Mouse (Mus musculus) MEL (cell line): Measurements from ENCODE around the gene Phf21b. TPM values are rescaled to one million over a fixed set of nuclear protein-coding genes. Genes with fewer than 3 reads are reported as not detected.

Experiments used
- DNase-seq: peaks from one replicate; pipeline ENCODE4 v3.0.0; 2011; ENCODE audit warnings: low read depth, low spot score
- H3K27ac ChIP-seq: 2 replicates; pipeline ENCODE4 v1.5.1; 2012; ENCODE audit warnings: low read depth, mild to moderate bottlenecking, control low read depth, low read length, moderate library complexity; ENCODE audit not compliant: control insufficient read depth
- H3K27me3 ChIP-seq, 2 experiments: fragments of 150-350 bp in 1 of 2; sonication (generic) in 1 of 2; 2 replicates each; pipeline ENCODE4 v1.6.1; 2012; ENCODE audit warnings: low read length in 2 of 2, mild to moderate bottlenecking in 2 of 2, improper control_type of control experiment in 1 of 2, moderate library complexity in 1 of 2; ENCODE audit not compliant: insufficient read depth in 2 of 2, control insufficient read depth in 1 of 2
- H3K36me3 ChIP-seq, 2 experiments: 2 replicates each; pipeline ENCODE4 v1.6.1; 2012 to 2014; ENCODE audit warnings: low read length in 2 of 2, improper control_type of control experiment in 1 of 2, inconsistent platforms in 1 of 2, mild to moderate bottlenecking in 1 of 2; ENCODE audit not compliant: insufficient read depth in 2 of 2, control insufficient read depth in 1 of 2
- H3K4me1 ChIP-seq, 2 experiments: fragments of 150-350 bp in 1 of 2; sonication (generic) in 1 of 2; 2 replicates each; pipeline ENCODE4 v1.6.1; 2012; ENCODE audit warnings: low read length in 2 of 2, improper control_type of control experiment in 1 of 2, mild to moderate bottlenecking in 1 of 2; ENCODE audit not compliant: insufficient read depth in 2 of 2, control insufficient read depth in 1 of 2
- H3K4me3 ChIP-seq, 2 experiments: fragments of 150-350 bp in 1 of 2; sonication (generic) in 1 of 2; 2 replicates each; pipeline ENCODE4 v1.5.1; 2012; ENCODE audit warnings: low read depth in 2 of 2, low read length in 2 of 2, mild to moderate bottlenecking in 2 of 2, moderate library complexity in 2 of 2, control low read depth in 1 of 2, improper control_type of control experiment in 1 of 2; ENCODE audit not compliant: control insufficient read depth in 1 of 2, insufficient read depth in 1 of 2
- H3K79me2 ChIP-seq: 2 replicates; pipeline ENCODE4 v1.6.1; 2012; ENCODE audit warnings: mild to moderate bottlenecking, low read length, moderate library complexity; ENCODE audit not compliant: control insufficient read depth, poor library complexity, insufficient read depth
- H3K9ac ChIP-seq: 2 replicates; pipeline ENCODE4 v1.6.1; 2012; ENCODE audit warnings: low read depth, mild to moderate bottlenecking, control low read depth, low read length, moderate library complexity; ENCODE audit not compliant: control insufficient read depth, poor library complexity, severe bottlenecking
- H3K9me3 ChIP-seq: fragments of 150-350 bp; sonication (generic); replicated peaks from 2 replicates; pipeline ENCODE4 v1.6.1; 2012; ENCODE audit warnings: mild to moderate bottlenecking, low read length, improper control_type of control experiment, moderate library complexity; ENCODE audit not compliant: insufficient read depth
- CHD2 ChIP-seq: IDR thresholded peaks from 2 replicates; pipeline ENCODE4 v1.6.1; 2011; ENCODE audit warnings: low read length, improper control_type of control experiment
- CTCF ChIP-seq, 3 experiments: IDR thresholded peaks in 2 of 3; conservative IDR thresholded peaks in 1 of 3; 2 replicates each; pipeline ENCODE4 v1.5.1; 2011 to 2012; ENCODE audit warnings: low read length in 3 of 3, low read depth in 2 of 3, mild to moderate bottlenecking in 2 of 3, improper control_type of control experiment in 1 of 3, inconsistent platforms in 1 of 3, mixed read lengths in 1 of 3, moderate library complexity in 1 of 3; ENCODE audit not compliant: control insufficient read depth in 1 of 3, insufficient read depth in 1 of 3, poor library complexity in 1 of 3, severe bottlenecking in 1 of 3
- E2F4 ChIP-seq: IDR thresholded peaks from 2 replicates; pipeline ENCODE4 v1.6.1; 2011; ENCODE audit warnings: low read depth, low read length, improper control_type of control experiment, borderline replicate concordance
- EP300 ChIP-seq, 2 experiments: IDR thresholded peaks; 2 replicates each; pipeline ENCODE4 v1.6.1; 2011; ENCODE audit warnings: improper control_type of control experiment in 2 of 2, low read length in 2 of 2, low read depth in 1 of 2, mild to moderate bottlenecking in 1 of 2
- ETS1 ChIP-seq: IDR thresholded peaks from 2 replicates; pipeline ENCODE4 v1.6.1; 2012; ENCODE audit warnings: low read depth, mild to moderate bottlenecking, inconsistent platforms, low read length, improper control_type of control experiment, moderate library complexity
- GABPA ChIP-seq: IDR thresholded peaks from 2 replicates; pipeline ENCODE4 v1.6.1; 2012; ENCODE audit warnings: low read depth, mild to moderate bottlenecking, inconsistent platforms, low read length, improper control_type of control experiment, moderate library complexity
- GATA1 ChIP-seq: IDR thresholded peaks from 2 replicates; pipeline ENCODE4 v1.6.1; 2011; ENCODE audit warnings: low read depth, low read length, improper control_type of control experiment
- HCFC1 ChIP-seq: IDR thresholded peaks from 2 replicates; pipeline ENCODE4 v1.6.1; 2012; ENCODE audit warnings: low read depth, mild to moderate bottlenecking, inconsistent platforms, low read length, improper control_type of control experiment, moderate library complexity
- JUND ChIP-seq: IDR thresholded peaks from 2 replicates; pipeline ENCODE4 v1.6.1; 2011; ENCODE audit warnings: low read depth, mild to moderate bottlenecking, improper control_type of control experiment, low read length
- KAT2A ChIP-seq: conservative IDR thresholded peaks from 2 replicates; pipeline ENCODE4 v1.6.1; 2012; ENCODE audit warnings: low read depth, low read length, improper control_type of control experiment, inconsistent platforms
- MAFK ChIP-seq: IDR thresholded peaks from 2 replicates; pipeline ENCODE4 v1.6.1; 2011; ENCODE audit warnings: low read depth, mild to moderate bottlenecking, low read length, improper control_type of control experiment, borderline replicate concordance
- MAX ChIP-seq: IDR thresholded peaks from 2 replicates; pipeline ENCODE4 v1.6.1; 2011; ENCODE audit warnings: low read length, improper control_type of control experiment
- MAZ ChIP-seq: IDR thresholded peaks from 2 replicates; pipeline ENCODE4 v1.6.1; 2012; ENCODE audit warnings: low read depth, mild to moderate bottlenecking, inconsistent platforms, low read length, improper control_type of control experiment
- MEF2A ChIP-seq: IDR thresholded peaks from 2 replicates; pipeline ENCODE4 v1.6.1; 2014; ENCODE audit warnings: low read depth, mild to moderate bottlenecking, inconsistent platforms, low read length, improper control_type of control experiment; ENCODE audit not compliant: poor library complexity, insufficient replicate concordance, severe bottlenecking; ENCODE audit errors: extremely low read depth
- MXI1 ChIP-seq: IDR thresholded peaks from 2 replicates; pipeline ENCODE4 v1.6.1; 2011; ENCODE audit warnings: mild to moderate bottlenecking, low read depth, low read length, improper control_type of control experiment
- MYB ChIP-seq: IDR thresholded peaks from 2 replicates; pipeline ENCODE4 v1.6.1; 2011; ENCODE audit warnings: mild to moderate bottlenecking, low read depth, low read length, improper control_type of control experiment
- NELFE ChIP-seq: IDR thresholded peaks from 2 replicates; pipeline ENCODE4 v1.6.1; 2011; ENCODE audit warnings: low read depth, low read length, improper control_type of control experiment
- NRF1 ChIP-seq: IDR thresholded peaks from 2 replicates; pipeline ENCODE4 v1.6.1; 2014; ENCODE audit warnings: low read depth, mild to moderate bottlenecking, inconsistent platforms, low read length, improper control_type of control experiment, moderate library complexity; ENCODE audit not compliant: poor library complexity, insufficient read depth, severe bottlenecking
- POLR2A ChIP-seq, 2 experiments: IDR thresholded peaks; 2 replicates each; pipeline ENCODE4 v1.6.1; 2011 to 2012; ENCODE audit warnings: low read length in 2 of 2, mild to moderate bottlenecking in 2 of 2, control low read depth in 1 of 2, improper control_type of control experiment in 1 of 2, low read depth in 1 of 2, moderate library complexity in 1 of 2; ENCODE audit not compliant: control insufficient read depth in 1 of 2, insufficient read depth in 1 of 2, poor library complexity in 1 of 2
- POLR2AphosphoS5 ChIP-seq: IDR thresholded peaks from 2 replicates; pipeline ENCODE4 v1.6.1; 2012; ENCODE audit warnings: low read depth, borderline replicate concordance, mild to moderate bottlenecking, inconsistent platforms, low read length, moderate library complexity, mixed read lengths
- RAD21 ChIP-seq: IDR thresholded peaks from 2 replicates; pipeline ENCODE4 v1.6.1; 2011; ENCODE audit warnings: mild to moderate bottlenecking, low read depth, low read length, improper control_type of control experiment
- RCOR1 ChIP-seq: IDR thresholded peaks from 2 replicates; pipeline ENCODE4 v1.6.1; 2012; ENCODE audit warnings: low read depth, mild to moderate bottlenecking, inconsistent platforms, low read length, improper control_type of control experiment
- SIN3A ChIP-seq: IDR thresholded peaks from 2 replicates; pipeline ENCODE4 v1.6.1; 2012; ENCODE audit warnings: low read length, improper control_type of control experiment, inconsistent platforms
- TAL1 ChIP-seq: IDR thresholded peaks from 2 replicates; pipeline ENCODE4 v1.6.1; 2012; ENCODE audit warnings: mild to moderate bottlenecking, inconsistent platforms, low read length, moderate library complexity, mixed read lengths
- TBP ChIP-seq: IDR thresholded peaks from 2 replicates; pipeline ENCODE4 v1.8.0; 2011; ENCODE audit warnings: low read depth, low read length, improper control_type of control experiment
- UBTF ChIP-seq: IDR thresholded peaks from 2 replicates; pipeline ENCODE4 v1.6.1; 2012; ENCODE audit warnings: low read depth, mild to moderate bottlenecking, inconsistent platforms, low read length, improper control_type of control experiment, moderate library complexity, borderline replicate concordance; ENCODE audit not compliant: insufficient read depth
- USF1 ChIP-seq: IDR thresholded peaks from 2 replicates; pipeline ENCODE4 v1.6.1; 2014; ENCODE audit warnings: low read depth, mild to moderate bottlenecking, inconsistent platforms, low read length, improper control_type of control experiment, moderate library complexity
- ZC3H11A ChIP-seq: IDR thresholded peaks from 2 replicates; pipeline ENCODE4 v1.6.1; 2012; ENCODE audit warnings: low read depth, mild to moderate bottlenecking, inconsistent platforms, low read length, improper control_type of control experiment
- ZMIZ1 ChIP-seq: IDR thresholded peaks from 2 replicates; pipeline ENCODE4 v1.6.1; 2012; ENCODE audit warnings: low read depth, mild to moderate bottlenecking, inconsistent platforms, low read length, improper control_type of control experiment, moderate library complexity
- ZNF384 ChIP-seq: IDR thresholded peaks from 2 replicates; pipeline ENCODE4 v1.6.1; 2012; ENCODE audit warnings: low read depth, mild to moderate bottlenecking, inconsistent platforms, low read length, improper control_type of control experiment
- polyA plus RNA-seq, 2 experiments: library from polyadenylated mRNA; stranded (reverse) in 1 of 2; unstranded in 1 of 2; fragments of >175 nt in 1 of 2; fragments of >200 nt in 1 of 2; gene quantifications; 2 replicates each; pipeline versions ENCODE4 v1.2.1 to v1.2.4; 2012; ENCODE audit warnings: low replicate concordance in 2 of 2, low read depth in 1 of 2; ENCODE audit not compliant: insufficient read length in 2 of 2, insufficient read depth in 1 of 2, missing spikeins in 1 of 2
- total RNA-seq: library from RNA; depleted of rRNA; stranded (reverse); fragments of 300-350 nt; gene quantifications from 2 replicates; pipeline ENCODE4 v1.2.3, GENCODE M21; 2012

The Phf21b gene
- total and polyA plus RNA-seq, 3 experiments = 4.7 to 14.7 TPM; not detected in 1

DNA sequence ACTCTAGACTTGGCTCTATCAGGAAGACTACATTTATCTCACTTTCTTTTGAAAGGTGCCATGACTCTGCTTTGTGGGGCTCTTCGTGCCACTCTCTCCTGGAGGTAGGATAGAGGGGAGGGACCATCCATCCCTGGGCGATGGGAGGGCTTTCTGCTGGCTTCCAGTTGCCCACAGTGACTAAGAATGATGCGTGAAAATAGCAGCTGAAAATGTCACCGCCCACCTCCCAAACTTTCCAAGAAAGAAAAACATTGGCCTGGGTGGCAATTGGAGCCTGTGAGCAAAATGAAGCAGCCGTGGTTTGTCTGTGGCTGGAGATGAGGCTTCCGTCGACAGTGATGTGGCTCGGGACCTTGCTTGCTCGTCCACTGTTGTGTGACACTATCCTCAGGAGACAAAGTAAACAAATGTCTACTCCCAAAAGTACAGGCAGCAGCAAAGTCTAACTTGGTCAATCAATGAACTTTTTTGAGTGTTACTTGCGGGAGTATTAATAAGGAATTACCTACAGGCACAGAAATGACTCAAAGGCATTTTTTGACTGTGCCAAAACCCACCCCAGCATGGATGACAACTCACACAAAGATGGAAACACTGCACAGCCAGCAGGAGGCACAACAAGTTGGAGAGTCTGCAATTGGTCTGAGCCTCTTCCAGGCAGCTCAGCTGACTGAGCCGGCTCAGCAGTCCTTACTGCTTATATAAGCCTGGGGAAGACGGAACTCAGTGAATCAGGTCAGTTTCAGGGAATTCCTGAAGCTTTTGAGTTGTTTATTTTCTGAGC, 21.4 kb upstream of the Phf21b start:
- no peak for DNase-seq
- H3K27ac ChIP-seq = no peak overlapping the region
- peaks cover 0 to 4% of the 10 kb centered on the region in 2 experiments; a peak in 2 of 4 replicates for H3K27me3 ChIP-seq
- TF ChIP-seq UBTF = no peak
- no peak for TF ChIP-seq MAFK
- TF ChIP-seq NRF1 = no peak
- TF ChIP-seq POLR2A (IDR thresholded peaks at IDR 0.05; ENCODE audit: control insufficient read depth in 1 of 2, insufficient read depth in 1 of 2, low read depth in 1 of 2, low read length in 2 of 2, poor library complexity in 1 of 2) = no peak
- TF ChIP-seq GABPA = no peak
- no peak for TF ChIP-seq POLR2AphosphoS5
- TF ChIP-seq USF1 = no peak
- TF ChIP-seq ZC3H11A = no peak
- TF ChIP-seq HCFC1 = no peak
- TF ChIP-seq MAZ = no peak
- no peak for TF ChIP-seq MXI1
- no peak for TF ChIP-seq ZNF384
- TF ChIP-seq SIN3A = no peak
- no peak for TF ChIP-seq MAX
- no peak for TF ChIP-seq NELFE
- TF ChIP-seq EP300 (IDR thresholded peaks at IDR 0.05; ENCODE audit: low read depth in 1 of 2, low read length in 2 of 2) = no peak
- no peak for TF ChIP-seq RCOR1
- TF ChIP-seq, all 39 proteins: peak for 0
- Histone ChIP-seq H3K79me2 (no peaks in the 10 kb centered on the region), H3K4me1 (no peaks in the 10 kb centered on the region), H3K9me3 (no peaks in the 10 kb centered on the region), H3K9ac (no peak overlapping the region), H3K36me3 (no peaks in the 10 kb centered on the region), H3K4me3 (no peak overlapping the region)

DNA sequence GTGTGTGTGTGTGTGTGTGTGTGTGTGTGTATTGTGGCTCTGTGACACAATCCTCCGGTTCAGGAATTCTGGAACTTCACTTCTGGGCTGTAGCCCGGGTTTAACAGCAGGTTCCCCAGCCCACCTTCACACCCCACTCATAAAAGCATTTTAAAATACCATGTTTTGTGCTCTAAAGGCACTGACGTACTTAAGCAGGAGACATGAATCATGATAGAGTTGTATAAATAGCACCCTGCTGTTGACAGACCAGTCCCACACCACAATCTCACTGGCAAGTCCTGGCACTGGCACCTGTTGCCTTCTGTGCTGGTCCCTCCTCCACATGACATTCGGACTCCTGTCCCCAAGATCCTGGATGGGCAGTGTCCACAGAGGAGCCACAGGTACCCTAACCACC, 18.0 kb upstream of the Phf21b start:
- H3K9me3 ChIP-seq = no peaks in the 10 kb centered on the region
- DNase-seq = no peak

More for the DNA sequence above, 18.0 kb upstream of the Phf21b start:
- TF ChIP-seq GATA1 = no peak
- no peak for TF ChIP-seq E2F4
- TF ChIP-seq MXI1 = no peak
- TF ChIP-seq TBP = no peak
- no peak for TF ChIP-seq CTCF (IDR thresholded peaks at IDR 0.05 in 2 of 3, conservative IDR thresholded peaks at IDR 0.05 in 1 of 3; ENCODE audit: control insufficient read depth in 1 of 3, insufficient read depth in 1 of 3, low read depth in 2 of 3, low read length in 3 of 3, poor library complexity in 1 of 3, severe bottlenecking in 1 of 3)
- no peak for TF ChIP-seq MYB
- TF ChIP-seq JUND = no peak
- TF ChIP-seq MAZ = no peak
- no peak for TF ChIP-seq MEF2A
- no peak for TF ChIP-seq ZMIZ1
- no peak for TF ChIP-seq ETS1
- TF ChIP-seq POLR2AphosphoS5 = no peak
- no peak for TF ChIP-seq RAD21
- no peak for TF ChIP-seq CHD2
- TF ChIP-seq EP300 (IDR thresholded peaks at IDR 0.05; ENCODE audit: low read depth in 1 of 2, low read length in 2 of 2) = no peak
- no peak for TF ChIP-seq KAT2A
- no peak for TF ChIP-seq TAL1
- TF ChIP-seq UBTF = no peak
- TF ChIP-seq ZNF384 = no peak
- H3K4me1 ChIP-seq = no peaks in the 10 kb centered on the region
- no peaks in the 10 kb centered on the region for H3K36me3 ChIP-seq
- H3K9ac ChIP-seq = no peak overlapping the region
- H3K27me3 ChIP-seq = peaks cover 0 to 4% of the 10 kb centered on the region in 2 experiments; a peak in 1 of 4 replicates
- no peak overlapping the region for H3K4me3 ChIP-seq
- no peaks in the 10 kb centered on the region for H3K79me2 ChIP-seq
- H3K27ac ChIP-seq = no peak overlapping the region
